Mouse (Mus musculus) cerebellum, adult 2 months (tissue): Measurements from ENCODE around the gene Ccdc88c.

Source experiments
- CTCF ChIP-seq: fragments of 200-500 bp; IDR thresholded peaks from 2 replicates; pipeline ENCODE4 v1.5.1; 2011; ENCODE audit warnings: low read depth, mild to moderate bottlenecking, control low read depth, low read length, moderate library complexity, borderline replicate concordance; ENCODE audit not compliant: insufficient read depth
- POLR2A ChIP-seq: fragments of 200-500 bp; IDR thresholded peaks from 2 replicates; pipeline ENCODE4 v1.6.1; 2011; ENCODE audit warnings: low read length, control low read depth, borderline replicate concordance; ENCODE audit not compliant: insufficient read depth

DNA sequence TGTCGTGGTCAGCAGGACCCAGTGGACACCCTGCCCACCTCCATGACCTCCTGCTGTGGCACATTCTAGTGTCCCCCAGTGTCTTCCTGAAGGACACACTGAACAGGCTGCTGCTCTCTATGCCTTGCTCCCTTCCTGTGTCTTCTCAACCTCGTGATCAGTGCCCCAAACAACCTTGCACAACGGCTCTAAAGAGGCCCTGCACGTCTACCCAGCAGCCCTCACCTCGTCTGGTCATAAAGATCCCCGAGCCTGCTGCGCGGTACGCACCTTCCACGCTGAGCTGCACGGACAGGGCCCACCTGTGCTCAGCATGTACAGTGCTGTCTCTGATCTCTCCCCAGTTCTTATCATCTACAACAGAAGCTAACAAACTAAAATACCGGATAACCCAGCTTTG lies 82.9 kb downstream of the Ccdc88c start:
- TF ChIP-seq POLR2A (no peak), CTCF (no peak)
